Comparison of ENCODE assay signal across 8 mouse cellular contexts in the genomic region with DNA sequence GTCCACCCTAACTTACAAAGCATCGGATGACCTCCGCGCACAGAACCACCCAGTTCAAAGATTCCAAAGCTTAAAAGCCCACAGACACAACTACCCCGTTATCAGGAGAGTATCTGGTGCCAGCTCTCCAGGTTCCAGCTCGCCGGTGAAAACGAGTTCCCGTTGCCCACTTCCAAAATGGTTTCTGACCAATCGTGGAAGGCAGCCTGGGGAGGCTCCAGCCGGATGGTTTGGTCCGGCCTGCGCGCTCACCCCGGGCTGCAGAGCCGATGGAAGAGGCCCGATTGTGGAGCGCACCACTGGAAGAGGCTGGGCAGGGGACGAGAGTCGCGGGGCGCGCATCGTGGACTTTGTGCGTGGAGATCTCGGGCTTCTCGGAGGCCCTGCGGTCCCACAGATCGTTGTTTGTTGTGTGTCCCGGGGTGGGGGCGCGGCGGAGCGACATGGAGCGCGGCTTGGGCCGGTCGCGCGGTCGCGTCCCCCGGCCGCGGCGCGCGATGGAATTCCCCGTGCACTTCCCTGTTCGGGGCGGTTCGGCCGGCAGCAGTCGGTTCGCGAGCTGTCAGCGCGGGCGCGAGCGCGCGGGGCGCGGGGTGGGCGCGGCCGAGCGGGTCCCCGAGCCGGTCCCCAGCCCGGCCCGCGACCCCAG. TPM values are rescaled to one million over a fixed set of nuclear protein-coding genes. Genes with fewer than 3 reads are reported as not detected.
DNase-seq lines count a peak whose midpoint lies in the region; ATAC-seq lines count a peak whose summit lies in the region.

A gene (plus strand): TSS at position 275 of the 649 bp plus-strand sequence.

- H3K4me1 ChIP-seq in intestine, embryonic 14.5 days (replicated peaks; ENCODE audit: control insufficient read depth, insufficient read depth, low read length), result peaks cover 20% of the 10 kb centered on the region; the same call in 1 of the 2 replicates

- intact Hi-C loops in left cerebral cortex, postnatal 14 days (cut with DNase I), result no loop called here

- peak within 1 kb of the TSS; percentile 88 for H3K9ac ChIP-seq in intestine, embryonic 14.5 days (ENCODE audit: low read length)

- no peaks in the 10 kb centered on the region for H3K27me3 ChIP-seq in intestine, embryonic 14.5 days (replicated peaks; ENCODE audit: control insufficient read depth, insufficient read depth, low read length)

- peak within 1 kb of the TSS; percentile 87 for H3K4me2 ChIP-seq in intestine, embryonic 14.5 days (ENCODE audit: low read length)

- peak; percentile 87 for ATAC-seq in intestine, embryonic 14.5 days (replicated peaks; ENCODE audit: low FRiP score, low TSS enrichment, low read depth)

- WGBS in intestine, embryonic 14.5 days, result under 1% methylated on average over 46 of the region's 73 CpGs

- H3K27ac ChIP-seq in intestine, embryonic 14.5 days (ENCODE audit: low read depth), result peak within 1 kb of the TSS; percentile 94

- no peaks in the 10 kb centered on the region for H3K9me3 ChIP-seq in intestine, embryonic 14.5 days (ENCODE audit: control insufficient read depth, low read length)

- H3K36me3 ChIP-seq in intestine, embryonic 14.5 days (ENCODE audit: control insufficient read depth, insufficient read depth, low read length), result no peaks in the 10 kb centered on the region

- DNase-seq in adrenal gland, adult 18-20 months (ENCODE audit: low spot score in 2 of 2), result peak; percentile 82 to 84
- DNase-seq in embryo, embryonic 11 days, result peak; percentile 96
- DNase-seq in gastrocnemius, postnatal 25 days, result peak; percentile 89
- DNase-seq in intestine, embryonic 14.5 days (ENCODE audit: low spot score), result peak; percentile 88
- peak; percentile 94 to 95 for DNase-seq in left cerebral cortex, postnatal 14 days (ENCODE audit: low spot score in 2 of 2)
- DNase-seq in mesoderm, embryonic 11.5 days (ENCODE audit: low read depth, low spot score), result peak; percentile 93
- peak; percentile 87 for DNase-seq in right cerebral cortex, postnatal 36 days (ENCODE audit: low spot score in 2 of 2)
- peak; percentile 88 for DNase-seq in yolk sac, embryonic 10.5 days (ENCODE audit: low spot score)

- peak within 1 kb of the TSS; percentile 67 for H3K4me3 ChIP-seq in intestine, embryonic 14.5 days (ENCODE audit: low read depth, low read length)

RNA-seq across cellular contexts. Expression of the gene that starts here (rescaled TPM):
- total RNA-seq in adrenal gland, adult 18-20 months (2021), result 10 to 100 TPM; 72.6 to 82.7 TPM
- 10 to 100 TPM; 21.7 to 22.1 TPM for total RNA-seq in gastrocnemius, postnatal 25 days (2021)
- 50.1 and 65.4 TPM in 2 replicates for polyA plus RNA-seq in intestine, embryonic 14.5 days (2014; fragmentation: Nextera tagmentation; extraction: Ambion mirVana)
- total RNA-seq in left cerebral cortex, postnatal 14 days (2021), result 10 to 100 TPM; 33.6 to 34.8 TPM

Comparison
In these comparisons a context has a peak if more than half of its experiments do, and no peak if none do; other contexts are left out.
1. Peak in every context shown above with its lines: DNase-seq, ATAC-seq, H3K4me3 ChIP-seq and H3K27ac ChIP-seq.